Comparison of ENCODE assay signal across 27 mouse cellular contexts in the genomic region with DNA sequence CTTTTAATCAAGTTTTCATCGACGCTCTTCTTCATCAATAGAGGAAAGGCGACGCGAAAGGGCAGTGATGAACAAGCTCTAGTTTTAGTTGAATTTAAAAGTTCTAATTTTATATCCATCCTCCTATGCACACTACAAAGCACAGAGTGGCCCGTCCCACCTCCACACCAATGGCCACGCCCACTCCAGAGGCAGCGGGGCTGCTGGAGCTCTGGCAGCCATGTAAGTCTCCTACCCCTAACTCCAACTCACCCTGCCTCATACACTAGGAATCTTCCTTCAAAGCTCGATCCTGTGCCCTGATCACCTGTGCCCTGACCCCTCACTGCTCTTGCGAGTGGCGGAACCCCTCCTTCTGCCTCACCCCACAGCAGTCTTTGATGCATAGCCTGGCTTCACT. TPM values are rescaled to one million over a fixed set of nuclear protein-coding genes. Genes with fewer than 3 reads are reported as not detected.
DNase-seq lines count a peak whose midpoint lies in the region; ATAC-seq and TF ChIP-seq lines count a peak whose summit lies in the region.
"Had no signal": no experiment of that assay in that cellular context is flagged by ENCODE, and none has a peak within 500 bp of the region (broad histone marks: within the 10 kb centered on the region; RNA-seq: fewer than 3 reads in every experiment).

No protein-coding gene starts in this region.

- peaks cover 48% of the 10 kb centered on the region for H3K36me3 ChIP-seq in megakaryocyte, embryonic 14.5 days (replicated peaks; ENCODE audit: low read length)
- no peaks in the 10 kb centered on the region for H3K36me3 ChIP-seq in E14TG2a.4 (ENCODE audit: insufficient read depth, low read length)
- H3K36me3 ChIP-seq: forebrain, embryonic 15.5 days; heart, embryonic 10.5 days; heart, embryonic 13.5 days; intestine, embryonic 15.5 days had no signal

- no peak for TF ChIP-seq CTCF in gastrocnemius, adult 2 months (IDR thresholded peaks at IDR 0.05)
- TF ChIP-seq CTCF in E14TG2a.4 (conservative IDR thresholded peaks at IDR 0.05; ENCODE audit: low read length) = no peak

- intact Hi-C loops in gastrocnemius, adult 2 months (cut with DNase I) = no loop called here

- H3K4me1 ChIP-seq in megakaryocyte, embryonic 14.5 days = peaks cover 79% of the 10 kb centered on the region
- peaks cover 50% of the 10 kb centered on the region for H3K4me1 ChIP-seq in E14TG2a.4 (replicated peaks; ENCODE audit: low read depth, low read length)

- no peak for DNase-seq in gastrocnemius, adult 2 months
- no peak for DNase-seq in gastrocnemius, postnatal 25 days
- DNase-seq in urinary bladder, adult 18-20 months (ENCODE audit: low spot score in 2 of 2) = no peak
- DNase-seq: adrenal gland, adult 8-10 months; adrenal gland, postnatal 25 days; cerebellum, adult 11-12 months; cerebellum, adult 8-10 months; cerebellum, postnatal 10 days; cerebellum, postnatal 36 days; embryo, embryonic 11 days; gastrocnemius, postnatal 10 days; heart, adult 18-20 months; heart, postnatal 14 days; heart, postnatal 4 days had no signal

- peak overlapping the region; percentile 87 for H3K27ac ChIP-seq in gastrocnemius, adult 2 months
- H3K27ac ChIP-seq: embryonic facial prominence, embryonic 10.5 days; embryonic facial prominence, embryonic 13.5 days; forebrain, embryonic 12.5 days; forebrain, embryonic 15.5 days; heart, embryonic 10.5 days; heart, embryonic 13.5 days; intestine, embryonic 15.5 days had no signal

- no peaks in the 10 kb centered on the region for H3K27me3 ChIP-seq in megakaryocyte, embryonic 14.5 days (replicated peaks)
- H3K27me3 ChIP-seq in E14TG2a.4 (ENCODE audit: insufficient read depth, low read length) = peaks cover 23% of the 10 kb centered on the region
- H3K27me3 ChIP-seq: embryonic facial prominence, embryonic 13.5 days; forebrain, embryonic 12.5 days; forebrain, embryonic 15.5 days; heart, embryonic 13.5 days; intestine, embryonic 15.5 days had no signal

- no peak for ATAC-seq in megakaryocyte, adult 5-6 weeks (ENCODE audit: poor library complexity, severe bottlenecking)
- ATAC-seq: activated CD4-positive, CD25-positive, alpha-beta regulatory T cell, adult 4 months; forebrain, embryonic 15.5 days; hindbrain, embryonic 16.5 days; intestine, embryonic 15.5 days had no signal

- H3K4me3 ChIP-seq in gastrocnemius, adult 2 months = no peak overlapping the region
- H3K4me3 ChIP-seq in megakaryocyte, embryonic 14.5 days (replicated peaks) = peak overlapping the region; percentile 78
- H3K4me3 ChIP-seq in E14TG2a.4 (replicated peaks; ENCODE audit: low read length) = peak overlapping the region; percentile 32
- H3K4me3 ChIP-seq: embryonic facial prominence, embryonic 10.5 days; embryonic facial prominence, embryonic 13.5 days; erythroblast, embryonic 14.5 days; forebrain, embryonic 12.5 days; forebrain, embryonic 15.5 days; heart, embryonic 10.5 days; heart, embryonic 13.5 days; intestine, embryonic 15.5 days had no signal

- H3K9me3 ChIP-seq in megakaryocyte, embryonic 14.5 days = peaks cover 35% of the 10 kb centered on the region
- H3K9me3 ChIP-seq in E14TG2a.4 (ENCODE audit: low read length) = peaks cover 6% of the 10 kb centered on the region; the same call in 1 of the 2 replicates
- H3K9me3 ChIP-seq: embryonic facial prominence, embryonic 10.5 days; embryonic facial prominence, embryonic 13.5 days; forebrain, embryonic 15.5 days; heart, embryonic 10.5 days; heart, embryonic 13.5 days; intestine, embryonic 15.5 days had no signal

RNA-seq across cellular contexts. Expression of a gene that starts 3.7 kb away (rescaled TPM):
- 10 to 100 TPM; 21.2 to 31.0 TPM for total RNA-seq in gastrocnemius, adult 2 months (2021)
- total RNA-seq in gastrocnemius, postnatal 25 days (2021) = 10 to 100 TPM; 36.8 to 41.0 TPM
- polyA plus RNA-seq in megakaryocyte, embryonic 14.5 days (2012; ENCODE audit: insufficient read depth, low replicate concordance) = 13.0 and 18.4 TPM in 2 replicates
- 13.9 and 15.1 TPM in 2 replicates for total RNA-seq in megakaryocyte, adult 5-6 weeks (2015)
- 10.2 and 11.5 TPM in 2 replicates for total RNA-seq in megakaryocyte, adult 5-6 weeks (2017)
